Mouse (Mus musculus) neural tube, embryonic 14.5 days (tissue): ENCODE results near the gene Lgr5. TPM values are rescaled to one million over a fixed set of nuclear protein-coding genes. Genes with fewer than 3 reads are reported as not detected.

ENCODE experiments used
- ATAC-seq: fragments of 200-750 bp; cut with Nextera tagmentation; 2 replicates; pipeline ENCODE4 v1.8.0; 2017; ENCODE audit warnings: low read depth, mild to moderate bottlenecking, moderate TSS enrichment, moderate library complexity
- H3K27ac ChIP-seq: fragments of 300-500 bp; sonication (generic); 2 replicates; pipeline ENCODE4 v1.5.1; 2014; ENCODE audit warnings: low read depth, mild to moderate bottlenecking, control low read depth, low read length, moderate library complexity, mixed read lengths
- H3K27me3 ChIP-seq: fragments of 300-500 bp; sonication (generic); 2 replicates; pipeline ENCODE4 v1.6.1; 2014; ENCODE audit warnings: low read length; ENCODE audit not compliant: control insufficient read depth, insufficient read depth
- H3K36me3 ChIP-seq: fragments of 300-500 bp; sonication (generic); 2 replicates; pipeline ENCODE4 v1.6.1; 2014; ENCODE audit warnings: low read length, mixed read lengths; ENCODE audit not compliant: control insufficient read depth, insufficient read depth
- H3K4me1 ChIP-seq: fragments of 300-500 bp; sonication (generic); 2 replicates; pipeline ENCODE4 v1.6.1; 2014; ENCODE audit warnings: low read length; ENCODE audit not compliant: control insufficient read depth, insufficient read depth
- H3K4me2 ChIP-seq: fragments of 300-500 bp; sonication (generic); 2 replicates; pipeline ENCODE4 v1.6.1; 2014; ENCODE audit warnings: mild to moderate bottlenecking, low read depth, low read length, control low read depth
- H3K4me3 ChIP-seq: fragments of 300-500 bp; sonication (generic); 2 replicates; pipeline ENCODE4 v1.5.1; 2014; ENCODE audit warnings: low read depth, low read length, control low read depth, mixed read lengths
- H3K9ac ChIP-seq: fragments of 300-500 bp; sonication (generic); replicated peaks from 2 replicates; pipeline ENCODE4 v1.6.1; 2014; ENCODE audit warnings: low read depth, mild to moderate bottlenecking, control low read depth, low read length, mixed read lengths
- H3K9me3 ChIP-seq: fragments of 300-500 bp; sonication (generic); 2 replicates; pipeline ENCODE4 v1.6.1; 2016; ENCODE audit warnings: low read length; ENCODE audit not compliant: control insufficient read depth
- WGBS: fragments of 180-500 bp; shearing (Covaris S2); extraction: QIAGEN DNeasy Blood & Tissue Kit; methylation state at CpG from one replicate; pipeline ENCODE4 v1.1.7; 2014; 5-methylcytosine and 5-hydroxymethylcytosine counted together
- polyA plus RNA-seq: library from polyadenylated mRNA; unstranded; fragments of >200 nt; fragmentation: Nextera tagmentation; extraction: Ambion mirVana; gene quantifications from 2 replicates; pipeline ENCODE4 v1.2.1, GENCODE M21; 2014

Gene Lgr5
- polyA plus RNA-seq, 1 experiment from 2014 or later, result 5.3 TPM

DNA sequence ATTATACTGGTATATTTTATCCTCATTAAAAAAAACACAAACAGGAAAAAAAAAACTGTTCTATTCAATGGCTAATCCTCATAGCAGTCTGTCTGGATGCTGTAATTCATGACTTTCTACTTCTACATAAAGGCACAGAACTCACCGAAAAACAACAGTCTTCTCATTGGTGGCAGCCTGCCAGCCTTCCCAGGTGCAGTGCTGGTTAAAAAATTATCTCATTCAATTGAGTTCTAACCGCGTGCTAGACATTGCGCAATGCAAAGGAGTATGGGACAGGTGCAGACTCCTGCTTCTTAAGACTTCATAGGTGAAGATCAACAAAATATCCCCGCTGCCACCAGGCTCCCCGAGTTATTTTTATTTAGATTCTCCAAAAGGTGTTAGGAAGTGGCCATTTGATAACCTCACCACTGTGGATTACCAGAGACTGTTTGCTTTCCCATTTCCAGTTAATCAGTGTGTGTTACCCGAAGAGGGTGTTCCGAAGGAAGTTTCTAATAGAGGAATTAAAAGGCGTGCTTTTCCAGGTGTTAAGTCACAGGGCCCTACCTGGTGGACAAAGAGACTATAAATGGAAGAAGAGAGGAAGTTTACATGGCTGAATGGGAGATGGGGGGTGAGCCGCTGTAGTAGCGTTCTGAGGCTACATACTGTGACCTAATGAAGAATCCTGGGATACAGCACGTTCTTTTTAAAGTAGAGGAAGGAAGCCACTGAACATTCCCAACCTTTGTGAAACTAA, 26.3 kb downstream of the Lgr5 start:
- 61% methylated on average over 12 of the region's 12 CpGs for WGBS

DNA sequence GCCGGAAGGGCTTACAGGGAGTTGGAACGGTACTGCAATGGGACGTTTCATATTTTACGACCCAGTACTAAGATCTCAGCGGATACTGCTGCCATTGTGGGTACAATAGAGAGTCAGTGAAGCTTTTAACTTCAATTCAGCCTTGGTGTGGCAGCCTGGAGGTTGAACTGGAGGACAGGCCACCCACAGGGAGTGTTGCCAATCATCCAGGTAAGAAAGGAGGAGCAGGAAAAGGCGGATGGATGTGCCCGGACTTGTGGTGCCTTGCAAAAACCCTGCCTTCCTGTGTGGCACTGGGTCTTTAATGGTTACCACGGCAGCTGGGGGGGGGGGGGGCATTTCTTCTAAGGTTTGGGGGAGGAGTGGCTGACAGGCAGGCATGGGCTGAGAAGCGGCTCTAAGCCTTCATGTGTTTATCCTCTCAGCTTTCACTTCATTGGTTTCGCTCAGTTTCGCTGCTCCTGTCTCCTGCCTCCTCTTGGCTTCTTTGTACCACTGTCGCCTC, 30.8 kb downstream of the Lgr5 start:
- Histone ChIP-seq H3K4me2 (no peak overlapping the region), H3K4me3 (no peak overlapping the region), H3K27ac (no peak overlapping the region), H3K36me3 (no peaks in the 10 kb centered on the region), H3K9ac (no peak overlapping the region), H3K9me3 (no peaks in the 10 kb centered on the region), H3K4me1 (no peaks in the 10 kb centered on the region), H3K27me3 (no peaks in the 10 kb centered on the region)
- WGBS, result 18% methylated on average over 12 of the region's 12 CpGs
- no peak for ATAC-seq

More for the DNA sequence above, 26.3 kb downstream of the Lgr5 start:
- Histone ChIP-seq H3K4me3 (no peak overlapping the region), H3K27me3 (no peaks in the 10 kb centered on the region), H3K36me3 (no peaks in the 10 kb centered on the region), H3K4me2 (no peak overlapping the region), H3K9ac (no peak overlapping the region), H3K9me3 (no peaks in the 10 kb centered on the region), H3K27ac (no peak overlapping the region), H3K4me1 (no peaks in the 10 kb centered on the region)
- ATAC-seq, result no peak

DNA sequence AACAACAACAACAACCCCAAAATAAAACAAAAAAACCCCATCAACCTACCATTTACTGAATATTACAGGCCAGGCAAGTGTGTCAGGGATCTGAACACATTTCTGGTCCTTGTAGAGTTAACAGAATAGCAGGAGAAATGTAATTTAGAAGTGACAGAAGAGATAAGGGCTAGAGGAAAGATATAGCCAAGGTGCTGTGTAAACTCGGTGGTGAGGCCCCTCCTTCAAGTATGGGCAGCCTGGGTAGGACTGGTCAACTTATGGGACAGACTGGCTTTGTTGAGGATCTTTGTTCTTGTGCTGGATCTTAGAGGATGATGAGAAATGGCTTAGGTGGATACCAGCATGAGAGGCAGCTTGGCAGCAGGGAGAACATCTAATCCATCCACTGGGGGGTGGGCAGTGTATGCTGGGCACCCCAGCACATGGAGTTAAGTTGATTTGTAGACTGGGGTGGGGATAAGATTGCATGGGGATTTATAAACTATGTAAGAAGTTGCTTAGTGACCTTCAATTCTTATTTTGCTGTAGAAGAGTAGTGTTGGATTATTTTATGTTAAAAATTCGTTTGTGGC, 32.3 kb downstream of the Lgr5 start:
- no peaks in the 10 kb centered on the region for H3K4me1 ChIP-seq
- no peak for ATAC-seq
- 54% methylated on average over 2 of the region's 2 CpGs for WGBS
- no peaks in the 10 kb centered on the region for H3K27me3 ChIP-seq
- H3K9me3 ChIP-seq, result no peaks in the 10 kb centered on the region
- no peak overlapping the region for H3K4me3 ChIP-seq
- H3K4me2 ChIP-seq, result no peak overlapping the region
- H3K9ac ChIP-seq, result no peak overlapping the region
- H3K36me3 ChIP-seq, result no peaks in the 10 kb centered on the region
- H3K27ac ChIP-seq, result no peak overlapping the region

- Histone ChIP-seq H3K27me3 (no peaks in the 10 kb centered on the region), H3K9ac (no peak overlapping the region), H3K9me3 (no peaks in the 10 kb centered on the region), H3K27ac (no peak overlapping the region), H3K4me2 (no peak overlapping the region), H3K4me1 (no peaks in the 10 kb centered on the region), H3K4me3 (no peak overlapping the region), H3K36me3 (no peaks in the 10 kb centered on the region)
- ATAC-seq, result no peak
- 56% methylated on average over 11 of the region's 11 CpGs for WGBS
Observed at GRCm38 (mm10) chr10:115553352-115554113, 34.0 kb downstream of the Lgr5 start.

- Histone ChIP-seq H3K36me3 (no peaks in the 10 kb centered on the region), H3K4me1 (no peaks in the 10 kb centered on the region), H3K27ac (no peak overlapping the region), H3K27me3 (no peaks in the 10 kb centered on the region), H3K9me3 (no peaks in the 10 kb centered on the region), H3K9ac (no peak overlapping the region), H3K4me3 (no peak overlapping the region), H3K4me2 (no peak overlapping the region)
- ATAC-seq, result no peak
- WGBS, result 88% methylated on average over 3 of the region's 3 CpGs
Observed at GRCm38 (mm10) chr10:115551069-115551468, 36.5 kb downstream of the Lgr5 start.

DNA sequence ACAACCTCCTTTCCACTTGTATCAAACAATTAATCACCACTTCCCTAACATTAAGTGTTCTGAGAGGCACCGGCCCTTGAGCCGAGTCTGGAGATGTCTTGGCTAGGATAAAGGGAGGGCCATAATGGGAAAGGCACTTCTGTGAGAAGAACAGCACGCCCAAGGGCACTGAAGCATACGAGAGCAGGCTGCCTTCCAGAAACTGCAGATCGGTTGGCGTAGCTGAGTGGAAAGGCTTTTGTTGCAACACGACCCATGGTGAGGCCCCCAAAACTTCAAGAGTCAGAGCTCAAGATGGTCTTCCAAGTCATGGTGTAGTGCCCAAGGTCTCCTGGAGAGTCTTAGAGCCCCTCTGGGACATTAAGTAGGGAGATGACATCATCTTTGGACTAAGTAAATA, 37.3 kb downstream of the Lgr5 start:
- H3K9ac ChIP-seq, result no peak overlapping the region
- no peak for ATAC-seq
- no peak overlapping the region for H3K4me2 ChIP-seq
- H3K36me3 ChIP-seq, result no peaks in the 10 kb centered on the region
- no peak overlapping the region for H3K4me3 ChIP-seq
- WGBS, result 56% methylated on average over 7 of the region's 7 CpGs
- H3K27ac ChIP-seq, result no peak overlapping the region
- H3K4me1 ChIP-seq, result no peaks in the 10 kb centered on the region
- no peaks in the 10 kb centered on the region for H3K9me3 ChIP-seq
- H3K27me3 ChIP-seq, result no peaks in the 10 kb centered on the region

GRCm38 (mm10) chr10:115542917-115543316, 44.7 kb downstream of the Lgr5 start:
- ATAC-seq, result no peak
- Histone ChIP-seq H3K36me3 (no peaks in the 10 kb centered on the region), H3K4me2 (no peak overlapping the region), H3K4me3 (no peak overlapping the region), H3K27ac (no peak overlapping the region), H3K9me3 (no peaks in the 10 kb centered on the region), H3K4me1 (no peaks in the 10 kb centered on the region), H3K9ac (no peak overlapping the region), H3K27me3 (no peaks in the 10 kb centered on the region)
- 79% methylated on average over 6 of the region's 6 CpGs for WGBS

DNA sequence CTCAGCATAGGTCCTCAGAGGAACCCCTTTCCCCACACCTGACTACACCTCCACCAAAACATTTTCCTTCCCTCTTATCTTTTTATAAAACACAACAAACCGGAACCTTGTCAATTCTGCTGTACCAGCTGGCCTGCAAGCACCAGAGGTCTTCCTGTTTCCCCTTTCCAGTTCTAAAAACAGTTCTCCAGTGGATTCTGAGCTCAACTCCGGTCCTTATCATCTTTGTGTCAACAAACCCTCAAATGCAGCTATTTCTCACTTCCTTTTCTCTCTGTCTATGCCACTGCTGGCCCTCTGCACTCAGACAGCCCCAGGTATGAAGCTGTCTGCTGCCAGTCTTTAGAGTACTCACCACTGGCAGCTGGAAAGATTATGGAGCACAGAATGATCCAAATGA, 56.8 kb downstream of the Lgr5 start:
- 81% methylated on average over 2 of the region's 2 CpGs for WGBS
- H3K9ac ChIP-seq, result no peak overlapping the region
- no peak for ATAC-seq
- H3K4me1 ChIP-seq, result no peaks in the 10 kb centered on the region
- no peak overlapping the region for H3K4me3 ChIP-seq
- H3K9me3 ChIP-seq, result no peaks in the 10 kb centered on the region
- no peak overlapping the region for H3K27ac ChIP-seq
- no peak overlapping the region for H3K4me2 ChIP-seq
- H3K36me3 ChIP-seq, result no peaks in the 10 kb centered on the region
- no peaks in the 10 kb centered on the region for H3K27me3 ChIP-seq

DNA sequence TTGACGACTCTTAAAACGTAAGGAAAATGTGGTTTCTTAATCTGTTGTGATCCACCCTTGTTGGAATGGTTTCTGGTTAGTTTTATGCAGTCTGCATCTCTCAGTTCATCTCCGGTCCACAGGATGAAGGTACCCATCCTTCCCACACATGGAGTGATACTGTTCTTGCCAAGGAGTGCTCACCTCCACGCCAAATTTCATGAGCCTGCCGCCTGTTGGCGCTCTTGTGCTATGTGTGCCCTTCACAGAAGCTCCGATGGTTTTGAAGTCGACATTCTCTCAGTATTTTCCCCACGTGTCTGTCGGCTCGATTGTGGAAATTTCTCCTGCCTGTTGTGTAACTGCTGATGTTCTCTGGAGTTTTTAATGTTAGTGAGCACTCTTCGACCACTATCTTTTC, 57.8 kb downstream of the Lgr5 start:
- Histone ChIP-seq H3K9me3 (no peaks in the 10 kb centered on the region), H3K27me3 (no peaks in the 10 kb centered on the region), H3K4me1 (no peaks in the 10 kb centered on the region), H3K4me2 (no peak overlapping the region), H3K27ac (no peak overlapping the region), H3K36me3 (no peaks in the 10 kb centered on the region), H3K4me3 (no peak overlapping the region), H3K9ac (no peak overlapping the region)
- 88% methylated on average over 12 of the region's 12 CpGs for WGBS
- ATAC-seq, result no peak
